Mouse (Mus musculus) granulocyte monocyte progenitor cell, adult 5-6 weeks (primary cell): ENCODE data around the gene Cyp46a1. TPM values are rescaled to one million over a fixed set of nuclear protein-coding genes. Genes with fewer than 3 reads are reported as not detected.

Experiments used
- ATAC-seq: replicated peaks from 2 replicates; pipeline ENCODE4 v1.8.0; 2016; ENCODE audit warnings: mild to moderate bottlenecking, moderate TSS enrichment, inconsistent platforms; ENCODE audit not compliant: poor library complexity, severe bottlenecking
- total RNA-seq, 2 experiments: library from RNA; stranded (forward) in 1 of 2; stranded (reverse) in 1 of 2; fragments of 200-712, 200-1000 nt in 1 of 2; fragments of >200 nt in 1 of 2; fragmentation: Nextera tagmentation in 1 of 2; gene quantifications; 2 replicates each; pipeline ENCODE4 v1.2.3; 2014 to 2017

Cyp46a1 gene
- total RNA-seq, 2 experiments from 2014 or later, result not detected

DNA sequence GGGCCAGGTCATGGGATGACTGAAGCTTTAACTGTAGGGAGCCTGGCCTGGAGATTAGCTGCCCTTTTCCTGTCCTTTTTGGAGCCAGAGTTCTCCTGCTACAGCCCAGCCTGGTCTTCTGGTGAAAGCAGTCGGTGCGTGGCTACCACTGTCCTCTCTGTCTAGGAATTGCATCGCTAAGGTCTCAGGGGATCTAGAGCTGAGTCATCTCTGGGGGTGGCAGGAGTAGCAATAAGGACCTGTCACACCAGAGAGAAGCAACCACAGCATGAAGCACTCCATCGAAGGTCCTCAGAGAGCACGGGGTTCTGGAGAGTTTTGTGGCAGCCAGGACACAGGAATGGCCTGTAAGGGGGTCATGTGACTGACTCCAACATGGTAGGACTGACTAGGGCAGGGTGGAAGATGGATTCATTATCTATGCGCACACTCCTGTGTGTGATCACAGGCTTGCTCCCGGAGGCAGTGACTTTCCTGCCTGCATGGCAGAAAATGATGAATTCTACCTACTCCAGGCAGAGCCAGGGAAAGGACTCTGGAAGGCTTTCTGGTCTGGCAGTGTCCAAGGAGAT, 23.6 kb upstream of the Cyp46a1 start:
- ATAC-seq, result no peak

DNA sequence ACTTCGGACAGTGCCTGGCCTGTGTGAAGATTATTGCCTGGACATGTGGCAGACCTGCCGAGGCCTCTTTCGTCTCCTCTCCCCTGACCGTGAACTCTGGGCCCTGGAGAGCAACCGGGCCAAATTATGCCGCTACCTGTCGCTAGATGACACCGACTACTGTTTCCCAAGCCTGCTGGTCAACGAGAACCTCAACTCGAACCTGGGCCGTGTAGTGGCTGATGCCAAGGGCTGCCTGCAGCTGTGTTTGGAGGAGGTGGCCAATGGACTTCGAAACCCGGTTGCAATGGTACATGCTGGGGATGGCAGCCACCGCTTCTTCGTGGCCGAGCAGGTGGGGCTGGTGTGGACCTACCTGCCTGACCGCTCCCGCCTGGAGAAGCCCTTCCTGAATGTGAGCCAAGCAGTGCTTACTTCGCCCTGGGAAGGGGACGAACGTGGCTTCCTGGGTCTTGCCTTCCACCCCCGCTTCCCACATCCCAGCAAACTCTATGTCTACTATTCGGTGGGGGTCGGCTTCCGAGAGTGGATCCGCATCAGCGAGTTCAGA, 22.4 kb upstream of the Cyp46a1 start:
- ATAC-seq, result no peak

DNA sequence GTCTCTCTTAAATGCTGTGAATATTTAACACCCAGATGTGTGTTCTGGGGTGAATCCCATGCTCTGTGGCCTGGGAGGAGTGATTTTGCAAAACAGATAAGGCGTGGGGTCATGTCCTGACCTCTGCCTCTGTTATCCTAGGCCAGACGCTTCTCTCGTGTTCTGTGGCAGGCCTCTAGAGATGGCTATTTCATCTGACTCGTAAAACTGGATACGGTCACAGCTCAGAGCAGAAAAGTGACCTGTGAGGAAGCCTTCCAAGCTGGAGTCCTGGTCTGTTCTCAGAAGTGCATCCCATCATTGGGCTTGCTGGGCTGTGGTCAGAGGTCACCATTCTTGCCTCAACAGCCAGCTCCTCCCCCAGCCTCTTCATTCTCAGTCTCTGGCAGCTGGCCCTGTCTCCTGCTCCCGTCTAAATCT, 21.7 kb upstream of the Cyp46a1 start:
- no peak for ATAC-seq

DNA sequence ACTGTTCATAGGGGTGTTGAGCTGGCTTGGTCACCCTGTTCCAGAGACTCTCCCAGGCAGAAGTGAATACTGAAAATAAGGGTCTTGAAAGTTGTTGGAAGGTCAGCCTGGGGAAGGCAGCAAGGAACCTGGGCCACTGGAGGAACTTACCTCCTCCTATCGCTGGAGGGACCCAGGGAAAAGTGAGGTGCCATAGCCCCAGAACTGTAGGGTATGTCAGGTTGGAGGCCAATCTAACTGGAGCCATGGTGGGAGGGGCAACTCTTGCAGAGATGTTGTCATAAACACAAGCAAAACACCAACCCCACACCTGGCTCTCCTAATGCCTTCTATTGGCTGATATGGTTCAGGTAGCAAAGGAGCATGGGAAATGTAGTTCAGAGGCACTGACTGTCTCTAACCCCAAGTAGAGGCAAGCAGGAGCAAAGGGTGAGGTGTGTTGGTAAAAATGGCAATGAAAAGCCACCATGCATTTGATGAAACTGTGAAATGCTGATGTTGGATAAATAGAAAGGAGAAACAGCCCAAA, 20.9 kb upstream of the Cyp46a1 start:
- no peak for ATAC-seq

DNA sequence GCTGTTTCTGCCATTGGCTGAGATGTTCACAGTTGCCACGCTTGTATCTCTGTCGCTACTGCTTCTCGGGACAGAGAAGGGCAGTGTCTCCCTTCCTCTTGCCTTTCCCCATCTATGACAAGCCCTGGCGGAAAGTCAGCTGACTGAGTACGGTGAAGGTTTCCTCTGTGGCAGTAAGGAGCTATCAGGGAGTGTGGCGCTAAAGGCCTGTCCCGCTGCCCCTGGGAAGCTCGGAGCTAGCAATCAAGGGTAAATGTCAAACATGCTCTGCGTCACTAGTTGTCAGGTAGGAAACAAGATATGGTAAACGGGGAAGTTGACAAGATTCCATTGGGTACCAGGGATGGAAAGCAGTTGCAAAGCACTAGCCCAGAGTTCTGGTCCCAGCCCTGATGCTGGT, 18.4 kb upstream of the Cyp46a1 start:
- no peak for ATAC-seq

DNA sequence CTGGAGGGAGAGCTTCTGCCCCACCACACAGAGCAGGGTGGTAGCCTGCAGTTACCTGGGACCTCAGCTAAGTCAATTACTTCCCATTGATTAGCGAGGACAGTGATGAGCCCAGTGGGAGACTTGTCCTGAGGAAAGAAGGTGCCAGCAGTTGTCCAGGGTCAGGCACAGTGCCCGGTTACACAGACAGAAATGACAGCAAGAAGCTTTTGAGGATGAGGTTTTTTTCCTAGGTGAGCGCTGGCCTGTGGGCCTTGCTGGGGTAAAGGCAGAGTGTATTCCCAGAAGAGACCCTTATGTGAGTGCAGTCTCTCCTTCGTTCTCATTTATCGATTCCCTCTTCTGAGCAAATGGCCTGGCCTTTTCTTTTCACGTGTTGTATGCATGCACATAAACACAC, 17.5 kb upstream of the Cyp46a1 start:
- ATAC-seq, result no peak

DNA sequence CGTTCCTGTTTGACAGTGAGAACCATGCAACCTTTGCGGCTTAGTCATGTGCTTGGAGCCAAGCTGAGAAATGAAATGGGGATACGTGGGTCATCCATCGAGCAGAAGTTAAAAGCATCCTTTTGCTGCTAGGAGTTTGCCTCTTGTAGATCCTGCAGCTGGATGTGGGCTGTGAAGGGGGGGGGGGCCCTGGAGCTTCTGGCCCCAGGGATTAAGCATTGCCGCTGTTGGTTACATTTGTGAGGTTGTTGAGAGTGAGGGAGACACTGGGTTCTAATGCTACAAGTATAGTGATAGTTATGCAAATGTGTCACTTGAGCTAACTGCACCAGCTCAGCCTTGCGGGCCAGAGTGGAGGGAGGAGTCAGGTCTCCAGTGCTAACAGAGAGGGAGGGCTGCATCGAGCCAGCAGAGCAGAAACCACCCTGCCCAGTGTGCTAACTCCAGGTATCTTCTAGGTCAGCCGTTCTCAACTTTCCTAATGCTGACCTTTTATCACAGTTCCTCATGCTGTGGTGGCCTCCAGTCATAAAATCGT, 16.9 kb upstream of the Cyp46a1 start:
- no peak for ATAC-seq

DNA sequence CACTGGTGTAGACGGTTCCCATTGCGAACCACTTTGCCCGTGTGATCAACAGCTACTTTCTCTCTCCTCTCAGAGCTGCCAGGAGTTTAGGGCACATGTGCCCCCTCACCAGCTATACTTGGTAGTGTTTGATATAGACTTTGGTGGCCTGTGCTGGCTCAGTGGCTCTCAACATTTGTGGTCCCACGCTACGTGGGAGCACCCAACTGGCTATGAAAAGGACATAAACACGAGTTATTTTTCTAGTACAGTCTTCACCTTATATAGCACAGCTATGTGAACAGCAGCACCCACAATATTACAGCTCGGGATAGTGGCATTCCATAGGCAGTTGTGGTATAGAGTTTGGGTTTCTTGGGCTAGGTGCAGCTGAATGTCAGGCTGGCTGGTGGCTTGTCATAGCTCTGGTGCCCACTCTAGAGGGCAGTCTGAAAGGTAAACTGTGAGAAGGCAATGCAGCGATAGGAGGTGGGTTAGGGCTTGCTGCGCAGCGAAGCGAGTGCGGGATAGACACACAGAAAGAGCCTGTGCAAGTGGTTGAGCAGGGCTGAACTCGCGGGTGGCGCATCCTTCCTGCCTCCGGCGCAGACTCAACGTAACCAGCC, 16.3 kb upstream of the Cyp46a1 start:
- 0 out of 2 replicates have a peak, but pooled peaks have one; percentile 9 for ATAC-seq

DNA sequence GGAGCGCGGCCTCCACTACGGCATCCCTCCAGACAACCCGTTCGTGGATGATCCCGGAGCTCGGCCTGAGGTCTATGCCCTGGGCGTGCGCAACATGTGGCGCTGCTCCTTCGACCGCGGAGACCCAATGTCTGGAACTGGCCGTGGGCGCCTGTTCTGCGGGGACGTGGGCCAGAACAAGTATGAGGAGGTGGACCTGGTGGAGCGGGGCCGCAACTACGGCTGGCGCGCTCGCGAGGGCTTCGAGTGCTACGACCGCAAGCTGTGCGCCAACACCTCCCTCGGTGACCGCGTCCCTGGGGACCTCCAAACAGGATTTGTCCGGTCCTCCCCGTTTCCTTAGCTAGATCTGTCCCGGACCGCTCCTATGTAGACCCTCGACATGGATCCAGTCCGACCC, 15.7 kb upstream of the Cyp46a1 start:
- ATAC-seq, result peak; percentile 14; the same call in 1 of the 2 replicates

DNA sequence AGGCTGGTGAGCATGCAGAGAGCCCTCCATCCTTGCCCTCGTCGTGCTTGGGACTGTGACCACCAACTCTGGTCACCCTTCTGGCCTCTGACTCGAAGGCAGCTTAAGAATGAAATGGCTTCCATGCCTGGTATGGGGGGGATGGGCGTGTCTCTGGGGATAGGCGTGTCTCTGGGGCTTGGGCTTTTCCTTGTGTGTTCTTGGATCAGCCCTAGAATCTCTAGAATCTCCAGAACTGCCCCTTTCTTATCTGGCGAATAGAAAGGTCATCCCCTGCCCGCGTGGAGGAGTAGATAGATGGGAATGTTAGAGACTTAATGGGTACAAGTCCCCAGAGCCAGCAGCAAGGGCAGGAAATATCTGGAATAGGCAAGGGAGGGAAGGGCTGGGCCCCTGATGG, 14.1 kb upstream of the Cyp46a1 start:
- no peak for ATAC-seq

DNA sequence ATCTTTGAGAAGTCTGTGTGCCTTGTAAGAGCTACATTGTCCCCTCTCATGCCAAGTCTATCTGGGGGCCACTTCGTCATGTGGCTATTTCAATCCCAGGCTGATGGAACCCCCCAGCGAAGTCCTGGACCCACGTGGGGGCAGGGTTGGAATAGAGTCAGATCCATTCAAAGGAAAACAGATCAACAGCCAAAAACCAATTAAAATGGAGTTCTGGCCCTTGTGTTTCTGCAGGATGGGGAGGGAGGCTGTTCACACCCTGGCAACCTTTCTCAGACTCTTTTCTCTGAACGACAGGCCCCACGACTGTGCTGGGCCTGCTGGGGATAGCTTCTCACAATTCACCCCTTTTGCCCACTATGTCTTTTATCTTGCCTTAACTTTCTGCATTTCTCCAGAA, 7.8 kb upstream of the Cyp46a1 start:
- ATAC-seq, result no peak

DNA sequence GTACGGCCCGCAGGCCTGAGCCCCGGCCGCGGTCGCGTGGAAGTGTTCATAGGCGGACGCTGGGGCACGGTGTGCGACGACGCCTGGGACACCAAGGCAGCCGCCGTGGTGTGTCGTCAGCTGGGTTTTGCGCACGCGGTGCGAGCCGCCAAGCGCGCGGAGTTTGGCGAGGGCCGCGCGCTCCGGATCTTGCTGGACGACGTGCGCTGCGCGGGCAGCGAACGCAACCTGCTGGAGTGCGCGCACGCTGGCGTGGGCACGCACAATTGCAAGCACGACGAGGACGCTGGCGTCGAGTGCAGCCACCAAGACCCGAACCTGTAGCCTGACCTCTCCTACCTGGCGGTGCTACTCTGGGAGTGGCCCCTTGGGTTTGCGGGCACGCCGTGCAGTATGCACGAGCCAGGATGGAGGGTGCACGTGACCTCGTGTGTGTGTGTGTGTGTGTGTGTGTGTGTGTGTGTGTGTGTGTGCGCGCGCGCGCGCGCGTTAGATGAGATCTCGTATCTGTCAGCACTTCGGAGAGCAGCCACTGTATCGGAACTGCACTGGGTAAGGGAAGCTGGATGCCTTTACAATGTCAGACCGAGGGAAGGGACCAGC, 6.2 kb upstream of the Cyp46a1 start:
- ATAC-seq, result peak; percentile 36

DNA sequence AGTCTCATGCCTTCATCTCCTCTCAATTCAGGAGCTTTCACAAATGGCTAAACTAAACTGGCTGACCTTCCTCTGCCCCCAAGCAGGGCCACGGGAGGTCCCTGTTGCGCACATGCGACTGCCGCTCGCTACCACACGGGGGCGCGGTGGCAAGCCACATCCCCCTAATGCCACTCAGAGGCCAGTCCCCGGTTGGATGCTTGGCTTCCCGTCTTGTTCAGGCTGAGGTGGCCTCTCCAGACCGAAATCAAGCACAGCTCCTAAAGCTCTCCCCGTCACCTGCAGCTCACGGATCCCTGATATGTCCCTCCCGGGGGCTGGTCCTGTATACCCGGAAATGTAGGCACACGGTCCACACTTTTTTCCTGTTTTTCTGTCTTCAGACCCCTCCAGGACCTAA, 1.1 kb upstream of the Cyp46a1 start:
- peak; percentile 66 for ATAC-seq

DNA sequence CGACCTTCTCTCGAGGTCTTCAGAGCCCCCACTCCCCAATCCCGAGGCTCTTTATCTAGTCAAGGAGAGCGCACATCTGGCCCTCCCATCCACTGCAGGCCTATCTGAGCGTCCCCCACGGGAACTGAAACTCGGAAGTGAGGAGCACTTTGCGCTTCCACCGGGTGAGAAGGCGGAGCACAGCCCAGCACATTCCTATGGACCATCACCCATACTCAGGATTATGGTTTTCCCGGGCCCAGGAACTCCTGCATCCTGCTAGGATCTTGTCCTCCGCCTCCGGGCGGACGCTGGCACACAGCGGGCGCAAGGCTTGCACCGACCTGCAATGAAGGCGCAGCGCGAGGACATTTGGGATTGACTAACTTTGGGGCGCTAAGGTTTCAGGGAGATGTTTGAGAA, 699 bp upstream of the Cyp46a1 start:
- peak; percentile 65 for ATAC-seq

DNA sequence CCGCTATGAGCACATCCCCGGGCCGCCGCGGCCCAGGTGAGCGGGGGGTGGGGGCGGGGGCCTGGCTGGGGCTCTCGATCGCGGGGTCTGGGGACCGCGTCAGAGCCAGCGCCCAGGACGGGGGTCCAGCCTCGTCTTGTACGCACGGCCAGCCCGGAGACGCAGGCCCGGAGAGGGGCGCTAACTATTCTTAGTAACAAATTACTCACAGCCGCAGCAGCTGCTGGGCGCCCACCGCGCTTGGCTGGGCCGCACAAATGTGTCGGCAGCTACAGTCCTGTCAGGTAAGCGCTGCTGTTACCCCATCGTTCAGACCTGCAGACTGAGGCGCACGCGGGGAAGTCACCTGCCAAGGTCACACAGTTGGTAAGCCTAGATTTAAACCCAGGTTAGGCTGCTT, 348 bp downstream of the Cyp46a1 start:
- no peak for ATAC-seq

DNA sequence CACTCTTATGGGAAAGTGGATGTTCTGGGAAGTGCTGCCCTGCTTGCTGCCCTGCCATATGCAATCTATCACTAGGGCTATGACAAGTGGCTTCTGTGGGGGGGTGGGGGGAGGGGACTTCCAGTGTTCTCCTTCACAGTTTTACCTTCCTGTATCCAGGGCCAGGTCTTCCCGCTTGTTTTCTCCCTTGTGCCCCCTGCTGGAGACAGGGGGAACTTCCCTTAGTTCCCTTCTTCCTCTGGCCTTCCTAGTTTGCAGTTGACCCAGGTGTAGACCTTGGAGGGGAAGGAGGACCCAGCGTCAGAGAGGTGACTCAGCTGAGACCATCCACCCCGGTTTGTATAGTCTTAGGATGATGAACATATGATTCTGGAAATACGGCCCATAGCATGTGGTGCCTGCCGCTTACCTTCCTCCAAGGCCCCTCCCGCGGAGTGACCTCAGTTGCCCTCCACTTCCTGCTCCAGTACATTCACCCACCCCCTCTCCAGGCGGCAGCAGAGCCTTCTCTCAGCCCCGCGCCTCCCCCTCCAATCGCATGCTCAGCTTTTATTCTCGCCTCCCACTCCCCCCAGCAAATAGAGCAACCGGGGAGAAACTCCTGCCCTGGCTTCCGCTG, 4.5 kb downstream of the Cyp46a1 start:
- peak; percentile 43 for ATAC-seq

DNA sequence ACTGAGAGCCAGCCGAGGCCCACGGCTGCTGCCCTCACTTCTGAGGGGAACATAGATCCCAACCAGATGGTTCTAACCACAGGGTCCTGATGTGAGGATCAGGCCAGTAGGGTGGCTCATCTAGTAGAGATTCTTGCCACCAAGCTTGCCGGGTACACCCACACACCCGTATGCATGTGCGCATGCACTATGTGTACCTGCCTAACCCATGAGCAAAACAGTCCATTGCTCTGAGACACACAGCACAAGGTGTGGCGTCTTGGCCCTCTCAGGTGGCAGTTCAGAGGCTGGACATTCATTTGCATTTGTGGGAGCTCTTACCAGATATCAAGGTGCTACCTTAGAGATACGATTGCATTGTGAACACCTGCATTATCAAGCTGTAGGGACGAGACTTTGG, 14.0 kb downstream of the Cyp46a1 start:
- no peak for ATAC-seq

DNA sequence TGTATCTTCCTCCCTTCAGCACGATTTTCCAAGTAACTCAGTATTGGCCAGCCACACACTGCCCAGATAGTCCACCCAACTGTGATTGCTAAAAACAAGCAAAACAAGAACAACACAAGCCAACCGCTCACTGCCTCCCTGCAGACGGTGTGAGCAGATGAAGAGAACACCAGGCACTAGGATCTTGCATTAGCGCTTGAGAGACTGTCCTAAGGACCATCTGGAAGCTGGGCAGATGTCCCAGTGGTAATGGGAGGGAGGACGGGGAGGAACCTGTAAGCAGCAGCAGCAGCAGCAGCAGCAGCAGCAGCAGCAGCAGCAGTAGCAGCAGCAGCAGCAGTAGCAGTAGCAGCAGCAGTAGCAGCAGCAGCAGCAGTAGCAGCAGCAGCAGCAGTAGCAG, 14.8 kb downstream of the Cyp46a1 start:
- no peak for ATAC-seq

DNA sequence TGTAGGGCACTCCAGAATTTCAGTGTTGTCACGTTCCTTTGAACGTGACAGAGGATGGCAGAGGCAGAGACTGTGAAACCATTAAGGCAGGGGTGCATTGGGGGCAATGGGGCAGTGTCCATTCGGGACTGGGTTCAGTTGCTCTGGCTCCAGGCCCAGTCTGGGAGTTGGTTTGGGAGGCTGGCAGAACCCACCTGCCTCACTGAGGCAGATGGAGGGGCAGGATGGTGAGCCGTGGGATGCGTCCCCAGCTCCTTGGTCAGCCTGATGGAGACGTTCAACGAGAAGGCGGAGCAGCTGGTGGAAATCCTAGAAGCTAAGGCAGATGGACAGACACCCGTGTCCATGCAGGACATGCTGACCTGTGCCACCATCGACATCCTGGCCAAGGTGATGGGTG, 16.8 kb downstream of the Cyp46a1 start:
- no peak for ATAC-seq

DNA sequence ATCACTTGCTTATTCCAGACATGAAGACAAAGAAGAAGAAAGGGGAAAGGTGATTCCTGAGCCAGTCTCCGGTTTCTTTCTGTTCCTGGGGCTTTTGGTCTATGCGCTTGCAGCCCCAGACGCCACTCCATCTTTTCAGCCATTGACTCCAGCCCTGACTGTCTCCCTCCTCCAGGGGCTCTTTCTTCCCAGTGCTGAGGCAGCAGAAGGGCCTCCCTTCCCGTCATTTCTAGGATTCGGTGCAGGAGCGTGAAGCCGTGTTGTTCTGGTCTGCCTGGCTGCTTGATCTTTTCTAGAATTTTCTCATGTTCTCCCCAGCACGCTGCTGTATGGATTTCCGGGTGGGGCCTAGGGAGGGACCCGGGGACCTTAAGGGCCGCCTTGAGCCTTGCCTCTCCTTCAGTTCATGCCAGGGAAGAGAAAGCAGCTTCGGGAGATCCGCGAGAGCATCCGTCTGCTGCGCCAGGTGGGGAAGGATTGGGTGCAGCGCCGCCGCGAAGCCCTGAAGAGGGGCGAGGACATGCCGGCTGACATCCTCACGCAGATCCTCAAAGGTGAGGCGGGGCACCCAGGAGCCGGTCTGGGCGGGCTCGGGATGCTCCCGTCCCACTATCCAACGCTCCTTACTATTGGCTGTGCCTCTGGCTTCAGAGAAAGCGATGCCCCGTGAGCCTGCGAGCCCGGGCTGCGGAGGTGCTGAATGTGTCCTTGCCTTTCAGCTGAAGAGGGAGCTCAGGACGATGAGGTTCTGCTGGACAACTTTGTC, 18.4 kb downstream of the Cyp46a1 start:
- no peak for ATAC-seq
